Mouse (Mus musculus): ENCODE data around the gene Map10.

GRCm38 (mm10) chr8:125624287-125624686, 45.3 kb upstream of the Map10 start:
- no peak for TF ChIP-seq CTCF (IDR thresholded peaks at IDR 0.05; ENCODE audit: borderline replicate concordance, insufficient read depth, low read length)
- TF ChIP-seq POLR2A (IDR thresholded peaks at IDR 0.05; ENCODE audit: low read depth, low read length) = no peak

All from embryonic fibroblast, embryonic 13.5 days (primary cell).